Mouse (Mus musculus): ENCODE data around the gene Abi1. TPM values are rescaled to one million over a fixed set of nuclear protein-coding genes. Genes with fewer than 3 reads are reported as not detected.
"Not testable (repeated sequence)": the region's sequence is repeated elsewhere in the genome, so short reads cannot be mapped to it uniquely, and the experiment has no call there.

Abi1 gene
- total RNA-seq, 2 experiments from 2014 or later = 158 to 164 TPM

DNA sequence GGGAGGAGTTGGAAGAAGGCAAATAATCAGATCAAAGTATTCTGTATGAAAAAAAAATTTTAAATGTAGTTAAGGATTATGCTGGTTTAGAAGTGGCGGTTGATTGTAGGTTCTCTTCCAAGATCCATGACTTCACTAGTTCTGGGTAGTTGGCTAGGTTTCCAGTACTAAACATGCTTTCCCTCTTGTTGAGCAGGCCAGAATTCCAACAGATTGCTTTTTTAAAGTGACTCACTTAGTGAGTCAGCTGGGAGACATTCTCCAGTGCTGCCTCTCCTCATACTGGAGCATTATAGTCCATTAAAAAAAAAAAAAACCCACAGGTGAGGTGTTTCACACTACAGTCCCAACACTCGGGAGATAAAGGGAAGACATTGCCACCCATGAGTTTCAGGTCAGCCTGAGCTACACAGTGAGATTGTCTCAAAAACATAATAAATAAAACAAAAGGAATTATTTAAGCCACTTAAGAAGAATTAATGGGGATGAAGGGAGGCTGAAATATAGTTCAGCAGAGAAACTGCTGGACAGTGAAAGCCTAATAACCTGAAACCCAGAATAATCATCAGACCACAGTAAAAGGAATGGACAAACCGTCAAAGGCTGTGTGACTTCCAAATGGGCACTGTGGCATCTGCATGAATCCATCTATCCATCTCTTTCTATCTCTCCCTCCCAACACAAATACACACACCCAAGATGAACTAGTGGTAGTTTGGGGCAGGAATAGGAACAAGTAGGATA is 5.2 kb downstream of the Abi1 start:
- no peak for DNase-seq (ENCODE audit: low spot score in 2 of 2)

DNA sequence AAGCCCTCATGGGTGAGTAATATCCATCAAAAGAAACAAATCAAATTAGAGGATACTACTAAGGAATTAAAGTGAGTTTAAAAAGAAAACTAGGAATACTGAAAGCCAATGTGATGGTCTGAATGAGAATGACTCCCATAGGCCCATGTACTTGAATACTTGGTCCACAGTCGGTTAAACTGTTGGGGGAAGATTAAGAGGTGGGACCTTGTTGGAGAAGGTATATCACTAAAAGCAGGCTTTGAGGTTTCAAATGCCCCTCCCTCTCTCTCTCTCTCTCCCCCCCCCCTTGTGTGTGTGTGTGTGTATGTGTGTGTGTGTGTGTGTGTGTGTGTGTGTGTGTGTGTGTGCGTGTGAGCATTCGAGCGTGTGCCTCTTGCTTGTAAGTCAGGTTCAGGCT is 9.4 kb downstream of the Abi1 start:
- no peak for DNase-seq (ENCODE audit: low spot score in 2 of 2)

GRCm38 (mm10) chr2:23028826-23029225 is 11.2 kb downstream of the Abi1 start:
- no peak for DNase-seq (ENCODE audit: low spot score in 2 of 2)

DNA sequence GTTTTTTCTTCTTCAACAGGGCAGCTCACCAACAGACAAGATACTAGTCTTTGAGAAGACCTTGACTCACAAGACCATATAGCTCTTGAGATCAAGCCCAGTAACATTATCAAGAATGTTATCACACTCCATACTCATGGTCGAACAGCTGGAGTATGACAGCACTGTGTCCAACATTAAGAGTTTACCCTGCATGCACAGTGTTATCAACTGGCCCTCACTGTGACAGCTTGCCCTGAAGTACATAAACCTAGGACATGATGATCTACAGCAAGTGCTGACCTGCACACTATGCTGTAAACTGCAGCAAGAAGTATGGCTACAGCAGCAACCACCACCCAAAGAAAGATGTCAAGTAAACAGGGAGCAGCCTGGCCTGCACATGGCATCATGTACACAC is 13.7 kb downstream of the Abi1 start:
- DNase-seq (ENCODE audit: low spot score in 2 of 2) = no peak

- no peak for DNase-seq (ENCODE audit: low spot score in 2 of 2)
Observed at GRCm38 (mm10) chr2:23023714-23024282, 16.2 kb downstream of the Abi1 start.

DNA sequence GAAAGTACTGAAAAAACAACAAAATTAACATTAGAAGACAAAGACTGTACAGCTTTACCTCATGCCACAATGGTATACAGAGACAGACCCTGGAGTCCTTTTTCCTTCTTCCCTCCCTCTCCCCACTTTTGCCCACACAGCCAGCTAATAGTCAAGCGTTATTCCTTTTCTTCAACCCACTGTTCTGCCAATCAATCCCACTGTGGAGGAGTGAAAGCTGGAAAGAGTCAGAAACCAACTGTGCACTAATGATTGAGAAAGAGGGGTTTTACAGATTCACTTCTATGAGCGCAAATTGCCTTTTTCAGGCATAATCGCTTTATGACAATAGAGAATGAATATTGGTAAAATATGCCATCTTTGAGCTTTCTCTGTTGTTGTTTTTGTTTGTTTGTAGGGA is 17.0 kb downstream of the Abi1 start:
- no peak for DNase-seq (ENCODE audit: low spot score in 2 of 2)

- no peak for DNase-seq (ENCODE audit: low spot score in 2 of 2)
Observed at GRCm38 (mm10) chr2:23021721-23022120, 18.3 kb downstream of the Abi1 start.

DNA sequence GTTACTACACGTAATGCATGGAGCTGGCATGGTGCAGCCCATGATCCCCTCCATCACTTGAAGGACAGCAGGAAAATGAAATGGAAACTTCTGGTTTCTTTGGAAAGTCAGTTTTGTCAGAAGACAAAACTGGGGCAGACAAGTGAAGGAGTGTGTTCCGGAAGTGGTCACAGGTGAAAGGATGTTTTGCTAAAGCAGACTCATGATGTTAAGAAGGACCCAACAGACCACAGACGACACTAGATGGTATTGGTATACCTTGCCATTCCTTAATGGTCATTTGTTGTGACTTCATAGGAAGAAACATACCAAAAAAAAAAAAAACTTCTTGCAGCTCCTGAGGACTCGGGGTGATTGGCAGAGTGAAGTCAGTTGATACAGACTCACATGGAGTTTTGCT is 18.7 kb downstream of the Abi1 start:
- DNase-seq (ENCODE audit: low spot score in 2 of 2) = no peak

- DNase-seq (ENCODE audit: low spot score in 2 of 2) = no peak
Observed at GRCm38 (mm10) chr2:23019170-23019569, 20.9 kb downstream of the Abi1 start.

- no peak for DNase-seq (ENCODE audit: low spot score in 2 of 2)
Observed at GRCm38 (mm10) chr2:23016121-23016520, 23.9 kb downstream of the Abi1 start.

DNA sequence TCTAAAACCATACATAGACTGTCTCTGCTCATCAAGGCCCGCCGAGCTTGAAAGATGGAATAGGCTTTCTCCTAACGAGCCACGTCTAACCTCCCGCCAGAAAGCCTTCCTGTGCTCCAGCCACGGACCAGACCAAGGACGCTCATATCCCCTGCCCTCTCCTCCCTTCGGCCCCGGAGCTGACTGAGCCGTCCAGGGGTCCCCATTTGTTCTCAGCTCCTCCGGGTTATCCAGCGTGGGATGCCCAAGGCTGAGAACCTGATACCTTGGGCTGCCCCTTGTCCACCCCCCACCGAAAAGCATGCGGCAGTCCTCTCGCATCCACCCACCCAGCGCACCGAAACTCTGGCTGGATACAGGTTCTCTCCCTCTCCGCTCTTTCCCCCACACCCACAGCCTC is 24.7 kb downstream of the Abi1 start:
- no peak for DNase-seq (ENCODE audit: low spot score in 2 of 2)

- not testable (repeated sequence) for DNase-seq (ENCODE audit: low spot score in 2 of 2)
Observed at GRCm38 (mm10) chr2:23014935-23015334, 25.1 kb downstream of the Abi1 start.

GRCm38 (mm10) chr2:23008256-23008655 is 31.8 kb downstream of the Abi1 start:
- DNase-seq (ENCODE audit: low spot score in 2 of 2) = no peak

DNA sequence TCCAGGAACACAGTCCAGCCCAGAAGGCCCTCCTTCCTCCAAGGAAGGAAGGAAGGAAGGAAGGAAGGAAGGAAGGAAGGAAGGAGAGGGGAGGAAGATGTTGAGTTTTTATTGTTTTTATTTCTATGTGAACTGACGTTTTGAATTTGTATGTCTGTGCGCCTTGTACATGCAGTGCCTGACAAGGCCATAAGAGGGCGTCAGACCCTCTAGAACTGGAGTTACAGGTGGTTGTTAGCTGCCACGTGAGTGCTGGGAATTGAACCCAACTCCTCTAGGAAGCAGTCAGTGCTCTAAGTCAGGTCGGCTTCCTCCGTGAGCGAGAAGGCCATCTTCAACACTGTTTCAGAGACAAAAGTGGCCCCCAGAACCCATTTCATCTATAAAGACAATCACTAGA is 32.5 kb downstream of the Abi1 start:
- no peak for DNase-seq (ENCODE audit: low spot score in 2 of 2)

DNA sequence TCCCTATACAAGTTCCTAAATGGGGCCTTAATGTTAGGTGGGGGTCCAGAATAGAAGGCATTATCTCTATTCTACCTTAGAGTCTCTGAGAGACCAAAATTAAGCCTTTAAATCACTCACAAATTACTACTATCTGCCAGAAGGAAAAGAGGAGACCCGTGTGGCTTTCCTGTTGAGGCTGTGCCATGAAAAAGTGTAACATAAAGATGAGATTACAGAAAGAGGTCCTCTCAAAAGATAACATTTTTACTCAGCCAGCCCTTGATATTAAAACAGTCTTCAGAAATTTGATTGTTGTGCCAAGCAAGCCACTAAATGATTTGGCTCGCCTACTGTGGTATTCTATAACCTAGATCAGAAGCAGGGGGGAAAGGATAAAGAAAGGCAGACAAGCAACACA is 32.9 kb downstream of the Abi1 start:
- DNase-seq (ENCODE audit: low spot score in 2 of 2) = no peak

GRCm38 (mm10) chr2:23006219-23006618 is 33.8 kb downstream of the Abi1 start:
- no peak for DNase-seq (ENCODE audit: low spot score in 2 of 2)

DNA sequence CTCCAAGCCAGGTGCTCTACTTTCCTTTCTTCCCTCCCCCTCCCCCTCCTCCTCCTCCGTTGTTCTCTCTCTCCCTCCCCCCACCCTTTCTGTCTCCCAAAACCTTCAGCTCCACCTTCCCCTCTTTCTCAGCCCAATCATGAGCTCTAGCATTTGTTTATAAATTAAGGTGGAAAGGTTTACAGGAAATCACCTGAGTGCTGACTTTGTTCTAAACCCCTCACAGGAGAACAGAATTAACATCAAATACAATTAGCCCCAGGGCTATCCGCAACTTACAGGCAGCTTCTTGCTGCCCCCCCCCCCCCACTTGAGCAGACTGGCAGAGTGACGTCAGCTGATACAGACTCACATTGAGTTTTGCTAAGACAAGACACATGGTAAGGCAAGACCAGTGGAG is 37.4 kb downstream of the Abi1 start:
- DNase-seq (ENCODE audit: low spot score in 2 of 2) = no peak

DNA sequence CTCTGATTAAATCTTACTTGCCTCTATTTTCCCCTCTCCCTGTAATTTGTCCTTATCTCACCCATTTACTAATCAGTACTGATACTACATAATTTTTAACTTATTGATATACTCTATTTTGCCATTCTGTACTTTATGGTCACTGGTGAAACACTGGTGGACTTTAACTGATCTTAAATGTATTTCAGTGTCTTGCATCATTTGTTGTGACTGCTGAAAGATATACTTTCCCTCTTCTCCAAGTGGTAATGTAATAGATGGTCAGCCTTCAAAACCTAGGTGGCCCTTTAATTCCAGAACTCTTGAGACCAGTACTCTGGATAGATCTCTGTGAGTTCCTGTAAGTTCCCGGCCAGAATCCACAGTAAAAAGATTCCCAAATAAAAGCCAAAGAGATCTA is 40.4 kb downstream of the Abi1 start:
- DNase-seq (ENCODE audit: low spot score in 2 of 2) = no peak

GRCm38 (mm10) chr2:22998804-22999203 is 41.2 kb downstream of the Abi1 start:
- no peak for DNase-seq (ENCODE audit: low spot score in 2 of 2)

GRCm38 (mm10) chr2:22998015-22998414 is 42.0 kb downstream of the Abi1 start:
- no peak for DNase-seq (ENCODE audit: low spot score in 2 of 2)

- DNase-seq (ENCODE audit: low spot score in 2 of 2) = no peak
Observed at GRCm38 (mm10) chr2:22996071-22996470, 44.0 kb downstream of the Abi1 start.

DNA sequence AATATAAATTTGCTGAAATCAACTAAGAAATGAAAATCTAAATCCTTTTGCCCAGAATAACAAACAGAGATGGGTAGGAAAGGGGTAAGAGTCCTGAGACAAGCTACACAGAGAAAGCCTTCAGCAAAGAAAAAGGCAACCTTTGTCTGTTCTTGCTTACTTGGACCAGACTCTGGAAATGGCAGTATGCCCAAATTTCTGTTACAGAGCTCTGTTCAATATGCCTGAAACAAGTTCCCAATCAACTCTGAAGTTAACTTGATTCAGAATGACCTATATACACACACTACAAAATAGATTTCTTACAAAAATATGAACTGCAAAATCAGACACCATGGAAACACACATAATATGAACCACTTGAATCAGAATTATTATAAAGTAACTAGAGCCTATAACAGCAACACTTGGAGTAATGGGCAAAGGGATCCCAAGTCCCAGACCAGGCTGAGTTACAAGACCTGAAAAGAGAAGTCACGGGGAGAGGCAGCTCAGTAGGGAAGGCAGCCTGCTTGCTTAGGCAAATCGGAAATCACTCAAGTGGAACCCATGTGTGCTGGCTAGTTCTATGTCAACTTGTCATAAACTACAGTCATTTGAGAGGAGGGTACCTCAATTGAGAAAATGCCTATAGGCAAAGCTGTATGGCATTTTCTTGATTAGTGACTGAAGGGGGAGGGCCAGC is 53.9 kb downstream of the Abi1 start:
- DNase-seq (ENCODE audit: low spot score in 2 of 2) = peak; percentile 16 to 32
